Mouse (Mus musculus): ENCODE results near the gene Pou6f2. TPM values are rescaled to one million over a fixed set of nuclear protein-coding genes. Genes with fewer than 3 reads are reported as not detected.

Gene Pou6f2
- polyA plus RNA-seq, 1 experiment from 2014 or later = 4.4 TPM

DNA sequence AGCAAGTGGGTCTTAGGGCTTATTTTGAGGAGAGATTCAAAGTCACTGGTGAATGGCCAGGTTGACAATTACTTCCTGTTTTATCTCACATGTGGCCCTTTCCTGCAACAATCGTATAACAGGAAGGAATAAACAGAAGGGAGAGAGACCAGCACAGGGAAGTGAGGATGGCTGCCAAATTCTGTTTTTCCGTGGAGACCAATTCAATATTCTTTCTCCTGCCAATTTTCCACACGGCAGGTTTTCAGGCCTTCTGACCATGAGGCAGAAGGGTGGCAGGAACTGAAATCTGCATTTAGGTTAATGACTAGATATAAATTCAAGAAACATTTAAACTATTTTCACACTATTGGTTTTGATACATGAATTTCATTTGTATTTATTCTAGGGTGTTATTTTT is 224.5 kb downstream of the Pou6f2 start:
- no peaks in the 10 kb centered on the region for H3K27me3 ChIP-seq (replicated peaks; ENCODE audit: control insufficient read depth, insufficient read depth, low read length)

DNA sequence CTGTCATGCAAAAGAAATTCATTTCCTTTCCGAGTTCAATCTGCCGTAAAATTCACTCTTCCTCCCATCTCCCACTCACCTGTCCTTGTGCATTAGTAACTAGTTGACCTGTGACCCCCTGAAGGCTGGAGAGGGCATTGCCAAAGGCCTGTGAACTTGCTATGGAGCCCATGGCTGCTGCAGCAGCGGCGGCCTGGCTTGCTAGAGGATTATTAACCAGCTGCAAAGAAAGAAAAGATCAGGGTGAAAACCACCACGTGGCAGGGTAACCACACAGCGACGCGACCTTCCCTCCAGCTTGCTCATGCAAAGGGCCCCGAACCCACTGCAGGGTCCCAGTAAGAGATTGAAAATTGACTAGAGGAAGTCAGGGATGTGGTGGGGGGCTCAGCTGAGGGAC is 225.2 kb downstream of the Pou6f2 start:
- no peak overlapping the region for H3K27ac ChIP-seq (ENCODE audit: low read depth, low read length)
- no peak for ATAC-seq

More for the DNA sequence above, 224.5 kb downstream of the Pou6f2 start:
- ATAC-seq (no peak), DNase-seq (ENCODE audit: low spot score) (peak; percentile 14)
- H3K4me3 ChIP-seq (ENCODE audit: low read depth, low read length) = no peak overlapping the region
- H3K4me1 ChIP-seq (ENCODE audit: control insufficient read depth, insufficient read depth, low read length) = 0 out of 2 replicates have a peak, but pooled peaks cover 3% of the 10 kb centered on the region
- no peaks in the 10 kb centered on the region for H3K36me3 ChIP-seq (ENCODE audit: control insufficient read depth, insufficient read depth, low read length)
- 57% methylated on average over 3 of the region's 3 CpGs for WGBS
- H3K9ac ChIP-seq (ENCODE audit: low read length) = no peak overlapping the region
- no peak overlapping the region for H3K4me2 ChIP-seq (ENCODE audit: low read length)
- no peaks in the 10 kb centered on the region for H3K9me3 ChIP-seq (replicated peaks; ENCODE audit: control insufficient read depth, low read length)
- H3K27ac ChIP-seq (ENCODE audit: low read depth, low read length) = no peak overlapping the region

DNA sequence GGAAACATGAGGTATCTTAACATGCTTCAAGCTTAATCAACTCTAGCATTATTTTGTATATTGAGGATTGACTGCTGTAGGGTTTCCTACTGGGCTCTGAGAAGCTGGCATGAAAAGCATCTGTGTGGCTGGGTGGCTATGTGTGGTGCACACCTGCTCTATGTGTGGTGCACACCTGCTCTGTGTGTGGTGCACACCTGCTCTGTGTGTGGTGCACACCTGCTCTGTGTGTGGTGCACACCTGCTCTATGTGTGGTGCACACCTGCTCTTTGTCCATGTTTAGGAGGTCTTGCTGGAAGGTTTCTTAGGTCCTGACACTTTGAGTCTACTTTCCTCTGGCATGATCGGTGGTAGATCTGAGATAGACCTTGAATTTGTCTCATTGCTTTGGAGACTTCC is 233.3 kb downstream of the Pou6f2 start:
- Histone ChIP-seq H3K9me3 (replicated peaks; ENCODE audit: control insufficient read depth, low read length) (no peaks in the 10 kb centered on the region), H3K4me3 (ENCODE audit: low read depth, low read length) (no peak overlapping the region), H3K9ac (ENCODE audit: low read length) (no peak overlapping the region), H3K27ac (ENCODE audit: low read depth, low read length) (no peak overlapping the region), H3K4me2 (ENCODE audit: low read length) (no peak overlapping the region), H3K4me1 (ENCODE audit: control insufficient read depth, insufficient read depth, low read length) (no peaks in the 10 kb centered on the region), H3K36me3 (ENCODE audit: control insufficient read depth, insufficient read depth, low read length) (no peaks in the 10 kb centered on the region), H3K27me3 (replicated peaks; ENCODE audit: control insufficient read depth, insufficient read depth, low read length) (no peaks in the 10 kb centered on the region)
- no peak for ATAC-seq
- no peak for DNase-seq (ENCODE audit: low spot score)
- 96% methylated on average over 1 of the region's 1 CpGs for WGBS

More for the DNA sequence above, 225.2 kb downstream of the Pou6f2 start:
- no peak for DNase-seq (ENCODE audit: low spot score)
- no peaks in the 10 kb centered on the region for H3K27me3 ChIP-seq (replicated peaks; ENCODE audit: control insufficient read depth, insufficient read depth, low read length)
- H3K9me3 ChIP-seq (replicated peaks; ENCODE audit: control insufficient read depth, low read length) = no peaks in the 10 kb centered on the region
- H3K4me3 ChIP-seq (ENCODE audit: low read depth, low read length) = no peak overlapping the region
- H3K36me3 ChIP-seq (ENCODE audit: control insufficient read depth, insufficient read depth, low read length) = no peaks in the 10 kb centered on the region
- no peak overlapping the region for H3K4me2 ChIP-seq (ENCODE audit: low read length)
- 45% methylated on average over 9 of the region's 9 CpGs for WGBS
- no peaks in the 10 kb centered on the region for H3K4me1 ChIP-seq (ENCODE audit: control insufficient read depth, insufficient read depth, low read length)
- no peak overlapping the region for H3K9ac ChIP-seq (ENCODE audit: low read length)

DNA sequence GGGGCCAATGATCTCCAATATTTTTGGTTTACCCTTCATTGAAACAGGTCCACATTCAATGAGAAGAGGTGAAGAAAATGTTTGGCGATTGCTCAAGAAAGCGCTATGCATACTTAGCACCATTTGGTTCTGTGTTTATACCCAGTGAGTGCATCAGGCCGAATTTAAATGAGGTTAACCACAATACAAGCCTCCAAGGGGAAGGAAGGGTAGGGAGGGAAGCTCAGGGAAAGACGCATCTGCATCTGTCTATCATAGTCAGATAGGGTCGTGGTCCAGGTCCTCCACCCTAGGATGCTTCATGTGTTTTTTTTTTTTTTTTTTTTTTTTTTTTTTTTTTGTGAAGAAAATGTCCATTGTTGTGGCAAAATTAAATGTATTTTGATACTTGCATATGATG is 236.9 kb downstream of the Pou6f2 start:
- ATAC-seq = no peak
- 58% methylated on average over 5 of the region's 5 CpGs for WGBS
- H3K4me2 ChIP-seq (ENCODE audit: low read length) = no peak overlapping the region

DNA sequence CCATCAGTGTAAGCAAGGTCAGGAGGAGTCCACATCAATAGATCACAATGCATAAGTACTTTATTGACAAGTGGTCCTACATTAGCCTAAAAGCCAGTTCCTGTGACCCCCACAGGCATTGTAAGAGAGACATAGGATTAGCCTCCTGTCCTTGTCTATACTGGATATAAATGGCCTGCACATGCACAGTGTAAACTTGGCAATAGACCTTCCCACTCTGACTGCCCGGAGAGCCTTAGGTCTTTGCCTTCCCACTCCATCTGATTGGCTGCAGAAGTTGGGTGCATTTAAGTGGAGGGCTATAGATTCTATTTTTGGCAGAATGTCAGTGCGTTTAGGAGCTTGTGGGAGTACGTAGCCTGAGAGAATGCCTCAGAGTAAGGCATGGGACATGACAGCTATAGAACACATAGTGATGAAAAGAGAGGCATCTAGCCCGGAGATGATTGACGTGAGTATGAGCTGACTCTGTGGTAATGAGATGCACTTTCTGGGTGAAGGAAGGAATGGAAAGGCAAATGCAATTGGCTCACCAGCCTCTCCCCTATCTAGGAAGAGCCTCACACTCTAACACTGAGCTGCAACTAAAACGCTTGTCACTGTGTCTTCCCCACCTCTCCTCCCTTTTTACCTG is 243.4 kb downstream of the Pou6f2 start:
- ATAC-seq = no peak
- WGBS = 84% methylated on average over 6 of the region's 6 CpGs

More for the DNA sequence above, 236.9 kb downstream of the Pou6f2 start:
- Histone ChIP-seq H3K4me3 (ENCODE audit: low read depth, low read length) (no peak overlapping the region), H3K36me3 (ENCODE audit: control insufficient read depth, insufficient read depth, low read length) (no peaks in the 10 kb centered on the region), H3K9ac (ENCODE audit: low read length) (no peak overlapping the region), H3K4me1 (ENCODE audit: control insufficient read depth, insufficient read depth, low read length) (no peaks in the 10 kb centered on the region), H3K27me3 (replicated peaks; ENCODE audit: control insufficient read depth, insufficient read depth, low read length) (no peaks in the 10 kb centered on the region), H3K9me3 (replicated peaks; ENCODE audit: control insufficient read depth, low read length) (no peaks in the 10 kb centered on the region), H3K27ac (ENCODE audit: low read depth, low read length) (no peak overlapping the region)
- DNase-seq (ENCODE audit: low spot score) = peak; percentile 16

DNA sequence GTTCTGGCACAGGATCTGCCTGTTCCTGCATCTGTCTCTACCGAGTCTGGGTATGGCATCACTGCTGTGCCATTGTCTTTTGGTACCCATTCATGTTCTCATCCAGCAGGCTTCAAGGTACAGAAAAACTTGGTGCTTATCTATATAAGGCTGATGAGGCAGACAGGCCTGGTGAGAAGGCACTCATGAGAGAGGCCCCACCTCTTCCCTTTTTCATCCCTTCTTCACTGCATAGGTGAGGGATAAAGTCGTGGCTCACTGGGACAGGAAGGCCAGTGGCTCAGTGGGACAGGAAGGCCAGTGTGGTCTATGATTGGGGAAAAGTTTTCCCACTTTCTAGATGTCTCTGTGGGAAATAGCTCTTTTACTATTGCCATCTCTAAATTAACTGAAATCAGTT is 263.8 kb downstream of the Pou6f2 start:
- no peak for ATAC-seq
- WGBS = 70% methylated on average over 2 of the region's 2 CpGs
- no peak overlapping the region for H3K9ac ChIP-seq (ENCODE audit: low read length)
- no peaks in the 10 kb centered on the region for H3K27me3 ChIP-seq (replicated peaks; ENCODE audit: control insufficient read depth, insufficient read depth, low read length)
- no peak overlapping the region for H3K27ac ChIP-seq (ENCODE audit: low read depth, low read length)
- no peak for DNase-seq (ENCODE audit: low spot score)
- H3K4me3 ChIP-seq (ENCODE audit: low read depth, low read length) = no peak overlapping the region
- peaks cover 10% of the 10 kb centered on the region; the same call in 1 of the 2 replicates for H3K4me1 ChIP-seq (ENCODE audit: control insufficient read depth, insufficient read depth, low read length)
- H3K36me3 ChIP-seq (ENCODE audit: control insufficient read depth, insufficient read depth, low read length) = no peaks in the 10 kb centered on the region
- H3K9me3 ChIP-seq (replicated peaks; ENCODE audit: control insufficient read depth, low read length) = no peaks in the 10 kb centered on the region
- H3K4me2 ChIP-seq (ENCODE audit: low read length) = no peak overlapping the region

More for the DNA sequence above, 243.4 kb downstream of the Pou6f2 start:
- no peak overlapping the region for H3K9ac ChIP-seq (ENCODE audit: low read length)
- no peak for DNase-seq (ENCODE audit: low spot score)
- H3K27ac ChIP-seq (ENCODE audit: low read depth, low read length) = no peak overlapping the region
- H3K4me1 ChIP-seq (ENCODE audit: control insufficient read depth, insufficient read depth, low read length) = no peaks in the 10 kb centered on the region
- no peak overlapping the region for H3K4me2 ChIP-seq (ENCODE audit: low read length)
- no peaks in the 10 kb centered on the region for H3K36me3 ChIP-seq (ENCODE audit: control insufficient read depth, insufficient read depth, low read length)
- no peaks in the 10 kb centered on the region for H3K9me3 ChIP-seq (replicated peaks; ENCODE audit: control insufficient read depth, low read length)
- H3K27me3 ChIP-seq (replicated peaks; ENCODE audit: control insufficient read depth, insufficient read depth, low read length) = no peaks in the 10 kb centered on the region
- H3K4me3 ChIP-seq (ENCODE audit: low read depth, low read length) = no peak overlapping the region

DNA sequence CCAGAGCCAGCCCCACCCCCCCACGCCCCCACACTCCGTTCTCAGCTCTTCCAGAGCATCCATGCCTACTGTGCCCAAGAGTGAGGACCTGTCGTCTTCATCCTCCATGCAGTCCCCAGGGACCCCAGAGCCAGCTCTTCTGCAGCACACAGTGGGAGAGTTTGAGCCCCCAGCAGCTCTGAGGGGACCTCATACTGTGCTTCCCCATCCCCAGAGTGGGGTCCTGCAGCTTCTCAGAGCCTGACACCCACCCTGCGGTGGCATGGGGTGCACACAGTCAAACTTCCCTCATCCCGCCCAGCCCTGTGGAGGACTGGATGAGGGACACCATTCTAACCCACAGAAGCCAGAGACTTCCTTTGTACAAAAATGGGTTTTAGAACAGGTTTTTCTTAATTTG is 264.3 kb downstream of the Pou6f2 start:
- Histone ChIP-seq H3K4me1 (ENCODE audit: control insufficient read depth, insufficient read depth, low read length) (peaks cover 10% of the 10 kb centered on the region; the same call in 1 of the 2 replicates), H3K9me3 (replicated peaks; ENCODE audit: control insufficient read depth, low read length) (no peaks in the 10 kb centered on the region), H3K36me3 (ENCODE audit: control insufficient read depth, insufficient read depth, low read length) (no peaks in the 10 kb centered on the region), H3K27me3 (replicated peaks; ENCODE audit: control insufficient read depth, insufficient read depth, low read length) (no peaks in the 10 kb centered on the region), H3K9ac (ENCODE audit: low read length) (no peak overlapping the region), H3K27ac (ENCODE audit: low read depth, low read length) (no peak overlapping the region), H3K4me2 (ENCODE audit: low read length) (no peak overlapping the region), H3K4me3 (ENCODE audit: low read depth, low read length) (no peak overlapping the region)
- DNase-seq (ENCODE audit: low spot score) = no peak
- WGBS = 75% methylated on average over 5 of the region's 5 CpGs
- ATAC-seq = no peak

DNA sequence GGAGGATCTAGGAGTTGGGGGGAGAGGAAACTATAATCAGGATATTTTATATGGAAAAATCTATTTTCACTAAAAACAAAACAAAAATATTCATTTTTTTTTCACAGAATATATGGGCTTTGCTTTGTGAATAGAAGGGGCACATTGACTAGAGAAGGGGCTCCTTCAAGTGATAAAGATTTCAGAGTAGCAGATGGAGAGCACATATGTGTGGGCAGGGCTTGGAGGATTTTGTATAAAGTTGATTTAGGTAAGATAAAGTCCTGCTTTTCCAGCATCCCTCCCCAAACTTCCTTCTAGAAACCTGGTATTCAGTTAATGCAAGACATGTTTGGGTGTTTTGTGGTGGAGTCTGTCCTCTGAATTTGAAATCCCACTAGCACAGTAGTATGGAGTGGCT is 266.2 kb downstream of the Pou6f2 start:
- H3K27ac ChIP-seq (ENCODE audit: low read depth, low read length) = no peak overlapping the region; the same call in 1 of the 2 replicates
- ATAC-seq (peak; percentile 53; the same call in 1 of the 2 replicates), DNase-seq (ENCODE audit: low spot score) (peak; percentile 43)
- H3K36me3 ChIP-seq (ENCODE audit: control insufficient read depth, insufficient read depth, low read length) = no peaks in the 10 kb centered on the region
- H3K9me3 ChIP-seq (replicated peaks; ENCODE audit: control insufficient read depth, low read length) = no peaks in the 10 kb centered on the region
- H3K4me1 ChIP-seq (ENCODE audit: control insufficient read depth, insufficient read depth, low read length) = peaks cover 10% of the 10 kb centered on the region; the same call in 1 of the 2 replicates
- H3K4me2 ChIP-seq (ENCODE audit: low read length) = no peak overlapping the region
- H3K4me3 ChIP-seq (ENCODE audit: low read depth, low read length) = no peak overlapping the region
- no peak overlapping the region for H3K9ac ChIP-seq (ENCODE audit: low read length)
- H3K27me3 ChIP-seq (replicated peaks; ENCODE audit: control insufficient read depth, insufficient read depth, low read length) = no peaks in the 10 kb centered on the region

DNA sequence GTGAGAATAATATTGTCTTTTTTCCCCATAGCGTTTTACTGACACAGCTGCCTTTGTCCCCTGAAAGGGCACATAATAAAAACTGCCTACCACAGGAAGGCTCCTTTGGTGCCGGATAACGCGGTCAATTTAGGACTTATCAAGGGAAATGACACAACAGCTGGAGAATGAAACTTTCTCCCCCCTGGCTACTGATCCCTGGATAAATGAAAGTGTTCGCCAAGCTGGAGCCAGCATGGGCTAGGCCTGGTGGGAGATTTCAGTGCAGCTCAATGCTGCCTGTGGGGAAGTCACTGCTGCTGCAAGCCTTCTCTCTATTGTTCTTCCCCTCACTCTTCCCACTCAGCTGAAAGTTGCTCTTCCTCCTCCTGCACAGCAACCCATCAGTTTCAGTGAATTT is 267.8 kb downstream of the Pou6f2 start:
- no peak overlapping the region for H3K9ac ChIP-seq (ENCODE audit: low read length)
- DNase-seq (ENCODE audit: low spot score) (peak; percentile 24), ATAC-seq (no peak)
- H3K36me3 ChIP-seq (ENCODE audit: control insufficient read depth, insufficient read depth, low read length) = no peaks in the 10 kb centered on the region
- no peaks in the 10 kb centered on the region for H3K9me3 ChIP-seq (replicated peaks; ENCODE audit: control insufficient read depth, low read length)
- no peak overlapping the region for H3K27ac ChIP-seq (ENCODE audit: low read depth, low read length)
- H3K4me1 ChIP-seq (ENCODE audit: control insufficient read depth, insufficient read depth, low read length) = peaks cover 14% of the 10 kb centered on the region; the same call in 1 of the 2 replicates
- no peaks in the 10 kb centered on the region for H3K27me3 ChIP-seq (replicated peaks; ENCODE audit: control insufficient read depth, insufficient read depth, low read length)
- no peak overlapping the region for H3K4me3 ChIP-seq (ENCODE audit: low read depth, low read length)
- WGBS = 11% methylated on average over 5 of the region's 5 CpGs
- H3K4me2 ChIP-seq (ENCODE audit: low read length) = no peak overlapping the region
